Mouse (Mus musculus) limb, embryonic 10.5 days (tissue): ENCODE measurements around the gene Diaph2. TPM values are rescaled to one million over a fixed set of nuclear protein-coding genes. Genes with fewer than 3 reads are reported as not detected.
A peak's percentile ranks its signal among the peaks of the same experiment; 100 is the strongest.
"Not testable (repeated sequence)": the region's sequence is repeated elsewhere in the genome, so short reads cannot be mapped to it uniquely, and the experiment has no call there.

Experiments used
- DNase-seq: peaks from one replicate; pipeline ENCODE4 v3.0.0-alpha.2; 2017; ENCODE audit warnings: low spot score
- H3K27ac ChIP-seq: fragments of 300-500 bp; sonication (generic); 2 replicates; pipeline ENCODE4 v1.5.1; 2016; ENCODE audit warnings: mild to moderate bottlenecking
- H3K27me3 ChIP-seq: fragments of 300-500 bp; sonication (generic); 2 replicates; pipeline ENCODE4 v1.6.1; 2016; ENCODE audit warnings: low read depth, mild to moderate bottlenecking; ENCODE audit not compliant: poor library complexity, severe bottlenecking
- H3K36me3 ChIP-seq: fragments of 300-500 bp; sonication (generic); 2 replicates; pipeline ENCODE4 v1.6.1; 2016; ENCODE audit warnings: mild to moderate bottlenecking, moderate library complexity
- H3K4me1 ChIP-seq: fragments of 300-500 bp; sonication (generic); 2 replicates; pipeline ENCODE4 v1.6.1; 2016
- H3K4me3 ChIP-seq: fragments of 300-500 bp; sonication (generic); 2 replicates; pipeline ENCODE4 v1.5.1; 2016; ENCODE audit warnings: mild to moderate bottlenecking, moderate library complexity
- H3K9me3 ChIP-seq: fragments of 300-500 bp; sonication (generic); replicated peaks from 2 replicates; pipeline ENCODE4 v1.6.1; 2016; ENCODE audit warnings: mild to moderate bottlenecking
- WGBS: fragments of 180-500 bp; shearing (Covaris S2); methylation state at CpG from one replicate; pipeline ENCODE4 v1.1.7; 2016; 5-methylcytosine and 5-hydroxymethylcytosine counted together
- polyA plus RNA-seq: library from polyadenylated mRNA; unstranded; fragments of >200 nt; fragmentation: Nextera tagmentation; extraction: Ambion mirVana; gene quantifications from 2 replicates; pipeline ENCODE4 v1.2.1, GENCODE M21; 2016

The Diaph2 gene
- polyA plus RNA-seq, 1 experiment from 2014 or later, result 3.6 TPM

DNA sequence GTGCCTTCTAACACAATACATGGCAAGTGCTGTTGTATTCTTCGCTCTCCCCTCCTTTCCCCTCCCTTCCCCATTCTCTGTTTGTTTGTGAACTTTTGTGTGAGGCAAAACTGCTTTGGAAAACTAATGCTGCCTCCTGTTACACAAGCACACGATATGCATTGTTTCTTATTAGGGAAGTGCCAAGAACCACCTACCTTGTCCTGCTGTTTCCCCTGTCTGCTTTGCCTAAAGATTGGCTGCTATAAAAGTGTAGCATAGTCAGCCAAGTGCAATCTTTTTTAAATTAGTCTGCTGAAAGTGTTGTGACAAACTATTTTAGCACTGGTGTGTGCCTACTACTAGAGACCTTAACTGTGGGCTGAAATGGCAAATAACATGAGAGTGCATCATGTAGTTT, 15.8 kb downstream of the Diaph2 start:
- no peak for DNase-seq
- Histone ChIP-seq H3K36me3 (no peaks in the 10 kb centered on the region), H3K27me3 (no peaks in the 10 kb centered on the region), H3K4me1 (no peaks in the 10 kb centered on the region), H3K9me3 (no peaks in the 10 kb centered on the region), H3K27ac (no peak overlapping the region), H3K4me3 (no peak overlapping the region)
- 83% methylated on average over 2 of the region's 2 CpGs for WGBS

DNA sequence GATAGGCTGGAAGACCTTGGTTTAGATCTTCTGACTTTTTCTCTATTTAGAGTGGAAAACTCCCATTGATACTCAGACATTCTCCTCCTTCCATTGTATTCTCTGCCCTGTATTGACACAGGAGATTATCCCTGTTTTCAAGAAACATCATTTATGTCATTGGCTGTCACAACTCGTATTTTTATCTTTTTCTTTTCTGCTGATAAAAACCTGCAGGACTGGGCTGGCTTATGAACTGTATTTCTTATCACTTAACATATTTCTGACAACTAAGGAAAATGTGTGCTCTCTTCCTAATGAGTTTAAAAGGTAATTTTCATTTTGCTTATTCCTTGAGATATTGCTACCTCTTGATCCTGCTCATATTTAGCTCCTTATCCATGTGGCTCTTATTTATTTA, 17.3 kb downstream of the Diaph2 start:
- WGBS, result 80% methylated on average over 1 of the region's 1 CpGs
- Histone ChIP-seq H3K4me1 (no peaks in the 10 kb centered on the region), H3K4me3 (no peak overlapping the region), H3K9me3 (no peaks in the 10 kb centered on the region), H3K27me3 (no peaks in the 10 kb centered on the region), H3K27ac (no peak overlapping the region), H3K36me3 (no peaks in the 10 kb centered on the region)
- DNase-seq, result no peak

DNA sequence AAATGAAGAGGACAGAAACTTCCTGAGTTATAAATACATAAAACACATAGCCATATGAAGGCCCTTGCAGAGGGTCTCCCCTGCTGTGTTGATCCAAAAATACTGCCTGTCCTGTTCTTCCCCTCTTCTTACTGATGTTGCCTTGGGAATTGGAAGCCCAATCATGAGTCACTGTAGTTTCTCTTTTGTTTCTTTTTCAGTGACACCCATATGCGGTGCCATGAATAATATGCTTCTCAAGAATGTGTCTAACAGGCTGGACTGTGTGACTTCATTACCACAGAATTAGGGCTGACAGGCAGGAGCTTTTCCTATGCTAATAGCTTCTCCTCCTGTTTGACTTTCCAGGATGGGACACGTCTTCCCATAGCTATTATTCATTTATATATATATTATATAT, 21.1 kb downstream of the Diaph2 start:
- Histone ChIP-seq H3K27ac (no peak overlapping the region), H3K9me3 (no peaks in the 10 kb centered on the region), H3K27me3 (no peaks in the 10 kb centered on the region), H3K4me1 (no peaks in the 10 kb centered on the region), H3K4me3 (no peak overlapping the region), H3K36me3 (no peaks in the 10 kb centered on the region)
- WGBS, result 78% methylated on average over 2 of the region's 2 CpGs
- DNase-seq, result no peak

DNA sequence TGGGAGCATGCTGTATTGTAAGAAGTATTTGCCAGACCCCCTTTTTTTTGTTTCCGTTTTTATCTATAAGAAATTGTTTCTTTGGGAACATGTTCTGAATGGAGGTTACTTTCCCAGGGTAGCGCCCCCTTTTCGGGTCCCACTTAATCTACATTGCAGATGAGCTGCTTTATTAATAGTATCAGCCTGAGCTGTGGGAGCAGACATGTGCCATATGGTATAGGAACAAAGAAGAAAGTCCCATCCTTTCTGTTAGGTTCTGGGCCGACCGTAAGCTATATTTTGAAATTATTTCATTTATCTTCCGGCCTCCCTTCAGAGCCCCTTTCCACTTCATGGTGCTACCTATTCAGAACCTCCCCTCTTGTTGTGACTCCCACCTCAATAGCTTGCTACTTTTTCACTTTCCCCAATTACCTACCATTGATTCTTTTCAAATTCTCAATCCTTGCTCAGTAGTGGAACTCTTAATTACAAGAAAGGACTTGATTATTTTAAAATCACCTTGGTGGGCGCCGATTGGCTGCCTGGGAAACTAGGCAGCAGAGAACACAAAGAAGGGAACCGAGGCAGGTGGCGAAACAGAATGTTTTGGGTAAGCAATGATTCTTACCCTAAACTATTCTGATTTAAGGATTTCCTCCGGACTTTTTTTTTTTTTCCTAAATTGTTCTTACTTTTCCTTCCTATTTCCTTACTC, 24.2 kb downstream of the Diaph2 start:
- H3K27me3 ChIP-seq, result no peaks in the 10 kb centered on the region
- H3K27ac ChIP-seq, result no peak overlapping the region
- no peaks in the 10 kb centered on the region for H3K36me3 ChIP-seq
- 80% methylated on average over 11 of the region's 11 CpGs for WGBS
- DNase-seq, result no peak
- H3K9me3 ChIP-seq, result no peaks in the 10 kb centered on the region
- no peaks in the 10 kb centered on the region for H3K4me1 ChIP-seq
- H3K4me3 ChIP-seq, result no peak overlapping the region

DNA sequence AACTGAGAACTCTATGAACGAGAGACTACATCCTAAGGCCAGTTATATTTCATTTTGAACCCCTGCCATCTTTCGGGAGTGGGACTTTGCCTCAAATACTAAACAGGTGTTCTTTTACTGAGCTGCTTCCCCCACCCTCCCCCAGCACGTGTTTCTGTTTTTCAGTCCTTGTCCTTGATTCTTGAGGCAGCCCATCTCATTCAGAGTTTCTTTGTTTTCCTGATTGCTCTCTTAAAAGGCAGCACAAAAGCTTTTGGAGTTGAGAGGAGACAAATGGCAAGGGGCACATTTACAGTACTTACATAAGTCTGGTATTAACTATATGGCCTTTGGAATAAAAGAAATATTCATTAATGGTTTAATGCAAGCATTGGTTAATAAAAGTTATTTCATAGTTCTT, 24.9 kb downstream of the Diaph2 start:
- no peak overlapping the region for H3K27ac ChIP-seq
- no peaks in the 10 kb centered on the region for H3K36me3 ChIP-seq
- no peak for DNase-seq
- no peaks in the 10 kb centered on the region for H3K4me1 ChIP-seq
- H3K9me3 ChIP-seq, result no peaks in the 10 kb centered on the region
- H3K27me3 ChIP-seq, result no peaks in the 10 kb centered on the region
- WGBS, result 62% methylated on average over 3 of the region's 3 CpGs
- H3K4me3 ChIP-seq, result no peak overlapping the region

DNA sequence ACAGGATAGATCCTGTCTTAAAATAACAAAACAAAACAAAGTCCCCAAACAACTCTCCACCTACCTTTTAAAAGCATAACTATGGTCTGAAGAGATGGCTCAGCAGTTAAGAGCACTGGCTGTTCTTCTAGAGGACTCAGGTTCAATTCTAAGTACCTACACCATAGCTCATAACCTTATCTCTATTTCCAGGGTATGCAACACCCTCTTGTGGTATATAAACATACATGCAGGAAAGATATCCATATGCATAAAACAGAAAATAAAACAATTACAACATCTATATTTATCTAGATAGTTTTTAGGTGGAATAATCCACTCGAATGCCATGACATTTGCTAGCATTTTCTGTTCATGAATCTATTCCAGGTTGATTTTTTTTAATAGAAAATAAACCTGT, 27.2 kb downstream of the Diaph2 start:
- DNase-seq, result no peak
- no peaks in the 10 kb centered on the region for H3K27me3 ChIP-seq
- H3K27ac ChIP-seq, result no peak overlapping the region
- 84% methylated on average over 1 of the region's 1 CpGs for WGBS
- no peaks in the 10 kb centered on the region for H3K4me1 ChIP-seq
- no peaks in the 10 kb centered on the region for H3K9me3 ChIP-seq
- H3K36me3 ChIP-seq, result no peaks in the 10 kb centered on the region
- no peak overlapping the region for H3K4me3 ChIP-seq

DNA sequence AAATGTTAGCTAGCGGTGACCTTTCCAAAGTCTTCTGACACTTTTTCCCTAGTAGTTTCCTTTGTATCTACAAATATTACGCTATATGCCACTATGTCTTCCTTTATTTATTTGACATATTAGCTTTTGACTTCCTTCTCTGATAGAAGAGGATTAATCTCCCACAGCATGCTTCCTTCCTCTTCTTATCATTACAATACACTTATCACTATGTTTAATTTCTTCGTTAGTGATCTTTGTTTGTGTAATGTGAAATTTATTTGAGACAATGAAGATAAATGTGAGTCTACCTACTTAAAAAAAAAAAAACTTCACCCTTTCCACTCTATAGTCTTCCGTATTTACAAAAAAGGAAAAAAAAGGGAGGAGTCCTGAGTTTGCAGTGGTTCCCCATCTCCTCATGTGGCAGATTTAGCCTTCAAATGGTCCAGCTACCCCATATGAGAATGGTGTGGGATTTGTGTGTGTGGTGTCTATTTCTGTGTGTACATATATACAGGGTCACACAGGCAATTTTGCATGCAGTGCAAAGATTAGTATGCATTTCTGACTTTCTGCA, 27.9 kb downstream of the Diaph2 start:
- no peaks in the 10 kb centered on the region for H3K4me1 ChIP-seq
- H3K27me3 ChIP-seq, result no peaks in the 10 kb centered on the region
- WGBS, result 87% methylated on average over 4 of the region's 4 CpGs

DNA sequence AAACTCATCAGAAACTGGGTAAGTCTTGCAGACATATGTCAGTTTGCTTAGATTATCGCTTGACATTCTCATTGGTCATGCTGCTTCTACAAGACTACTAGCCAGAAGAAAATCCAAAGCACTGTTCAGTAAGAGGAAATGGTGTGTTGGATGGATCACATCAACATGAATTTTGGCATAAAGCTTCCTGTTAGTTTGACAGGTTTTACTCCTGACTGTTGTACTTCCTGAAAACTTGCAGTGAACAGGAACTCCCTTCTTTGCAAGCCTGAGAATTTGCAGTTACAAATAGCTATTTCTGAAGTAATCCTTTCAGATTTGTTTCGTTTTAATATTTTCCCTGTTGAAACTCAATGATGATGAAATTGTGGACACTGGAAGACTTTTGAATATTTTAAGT, 32.3 kb downstream of the Diaph2 start:
- WGBS, result 85% methylated on average over 2 of the region's 2 CpGs
- H3K27me3 ChIP-seq, result no peaks in the 10 kb centered on the region

More for the DNA sequence above, 27.9 kb downstream of the Diaph2 start:
- no peak overlapping the region for H3K4me3 ChIP-seq
- DNase-seq, result no peak
- H3K36me3 ChIP-seq, result no peaks in the 10 kb centered on the region
- H3K9me3 ChIP-seq, result no peaks in the 10 kb centered on the region
- H3K27ac ChIP-seq, result no peak overlapping the region

DNA sequence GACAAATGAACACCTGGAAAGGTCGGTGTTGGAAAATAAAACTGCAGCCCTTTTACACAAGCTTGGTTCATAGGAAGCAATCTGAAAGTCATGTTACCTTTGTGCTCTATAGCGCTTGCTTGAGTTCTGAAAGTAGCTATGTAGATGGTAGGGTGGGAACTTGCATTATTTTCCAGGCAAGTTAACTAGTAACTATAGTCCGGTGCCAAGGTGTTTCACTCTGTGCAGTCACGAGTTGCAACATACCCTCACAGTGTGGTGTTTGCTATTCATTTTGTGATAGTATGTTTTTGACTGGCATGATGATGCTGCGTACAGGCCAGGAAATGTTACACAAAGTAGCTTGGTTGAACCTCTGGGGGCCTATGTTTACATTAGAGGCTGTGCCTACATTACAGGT, 34.5 kb downstream of the Diaph2 start:
- 94% methylated on average over 5 of the region's 5 CpGs for WGBS
- Histone ChIP-seq H3K9me3 (no peaks in the 10 kb centered on the region), H3K4me1 (no peaks in the 10 kb centered on the region), H3K36me3 (no peaks in the 10 kb centered on the region), H3K27ac (no peak overlapping the region), H3K27me3 (no peaks in the 10 kb centered on the region), H3K4me3 (no peak overlapping the region)
- DNase-seq, result no peak

More for the DNA sequence above, 32.3 kb downstream of the Diaph2 start:
- no peaks in the 10 kb centered on the region for H3K9me3 ChIP-seq
- no peak for DNase-seq
- no peak overlapping the region for H3K4me3 ChIP-seq
- no peaks in the 10 kb centered on the region for H3K36me3 ChIP-seq
- no peaks in the 10 kb centered on the region for H3K4me1 ChIP-seq
- no peak overlapping the region for H3K27ac ChIP-seq

DNA sequence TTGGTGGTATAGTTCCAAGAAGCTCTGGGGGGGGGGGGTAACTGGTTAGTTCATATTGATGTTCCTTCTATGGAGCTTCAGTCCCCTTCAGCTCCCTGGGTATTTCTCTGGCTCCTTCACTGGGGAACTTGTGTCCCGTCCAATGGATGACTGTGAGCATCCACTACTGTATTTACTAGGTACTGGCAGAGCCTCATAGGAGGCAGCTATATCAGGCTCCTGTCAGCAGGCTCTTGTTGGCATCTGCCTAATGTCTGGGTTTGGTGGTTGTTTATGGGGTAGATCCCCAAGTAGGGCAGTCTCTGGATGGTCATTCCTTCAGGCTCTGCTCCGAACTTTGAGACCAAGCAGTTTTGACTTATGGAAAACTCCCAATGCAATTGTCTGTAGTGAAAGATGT, 50.4 kb downstream of the Diaph2 start:
- H3K27ac ChIP-seq, H3K4me3 ChIP-seq, H3K9me3 ChIP-seq, H3K27me3 ChIP-seq, DNase-seq, H3K4me1 ChIP-seq, H3K36me3 ChIP-seq: not testable (repeated sequence)
- WGBS, result 92% methylated on average over 2 of the region's 2 CpGs

DNA sequence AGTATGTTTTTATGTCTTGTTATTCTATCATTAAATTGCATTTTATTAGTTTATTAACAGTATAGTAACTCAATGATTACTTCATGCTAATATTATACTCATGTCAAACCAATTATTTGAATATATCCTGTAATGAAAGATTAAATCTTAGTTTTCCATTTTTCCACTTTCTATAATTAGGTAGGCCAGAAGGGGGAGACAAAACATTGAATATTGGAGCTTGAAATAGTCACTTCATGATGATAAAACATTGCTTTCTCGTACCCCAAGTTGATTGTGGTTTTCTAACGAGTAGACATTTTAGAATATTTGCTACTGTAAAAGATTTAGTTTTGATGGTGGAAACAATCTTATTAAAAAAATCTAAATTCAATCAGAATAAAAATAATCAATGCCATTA, 82.4 kb downstream of the Diaph2 start:
- Histone ChIP-seq H3K4me3 (no peak overlapping the region), H3K27ac (no peak overlapping the region), H3K9me3 (no peaks in the 10 kb centered on the region), H3K4me1 (no peaks in the 10 kb centered on the region), H3K27me3 (no peaks in the 10 kb centered on the region), H3K36me3 (no peaks in the 10 kb centered on the region)
- 89% methylated on average over 2 of the region's 2 CpGs for WGBS
- no peak for DNase-seq

DNA sequence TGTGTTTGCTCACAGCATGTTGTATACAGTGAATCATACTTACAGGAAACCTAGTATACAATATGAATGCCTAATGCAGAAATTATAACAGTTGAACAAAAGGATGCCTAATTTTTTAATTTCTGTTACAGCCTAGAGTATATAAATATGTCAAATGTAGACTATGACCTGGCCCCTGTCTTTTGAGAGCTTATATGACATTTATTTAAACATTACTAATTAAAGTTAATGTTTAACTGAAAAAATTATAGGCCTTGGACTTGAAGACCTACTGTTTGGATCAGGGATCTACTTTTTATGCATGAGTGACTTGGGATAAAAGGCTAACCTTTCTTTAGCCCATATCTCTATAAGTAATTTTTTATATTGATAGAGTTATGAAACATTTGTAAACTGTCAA, 84.3 kb downstream of the Diaph2 start:
- H3K9me3 ChIP-seq, result no peaks in the 10 kb centered on the region
- no peaks in the 10 kb centered on the region for H3K27me3 ChIP-seq
- no peaks in the 10 kb centered on the region for H3K36me3 ChIP-seq
- H3K4me3 ChIP-seq, result no peak overlapping the region
- no peak for DNase-seq
- no peak overlapping the region for H3K27ac ChIP-seq
- H3K4me1 ChIP-seq, result no peaks in the 10 kb centered on the region

DNA sequence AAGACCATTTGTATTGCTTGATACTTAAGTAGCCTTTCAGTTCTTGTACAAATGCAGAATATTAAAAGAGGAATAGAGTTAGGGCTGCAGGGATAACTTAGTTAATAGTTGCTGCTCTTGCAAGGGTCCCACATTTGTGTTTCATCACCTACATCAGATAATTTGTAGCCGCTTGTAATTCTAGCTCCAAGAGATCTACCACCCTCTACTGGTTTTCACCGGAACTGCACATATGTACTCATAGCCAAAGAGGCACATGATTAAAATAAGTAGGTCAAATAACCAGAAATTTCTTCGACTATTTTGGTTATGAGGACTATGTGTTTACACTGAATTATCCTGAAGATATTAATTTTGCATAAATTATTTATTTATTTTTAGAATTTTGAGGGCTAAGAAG, 134.9 kb downstream of the Diaph2 start:
- no peaks in the 10 kb centered on the region for H3K36me3 ChIP-seq
- WGBS, result 15% methylated on average over 3 of the region's 3 CpGs
- H3K27me3 ChIP-seq, result no peaks in the 10 kb centered on the region
- no peak overlapping the region for H3K27ac ChIP-seq
- DNase-seq, result peak; percentile 30
- H3K9me3 ChIP-seq, result no peaks in the 10 kb centered on the region
- no peak overlapping the region for H3K4me3 ChIP-seq
- no peaks in the 10 kb centered on the region for H3K4me1 ChIP-seq

DNA sequence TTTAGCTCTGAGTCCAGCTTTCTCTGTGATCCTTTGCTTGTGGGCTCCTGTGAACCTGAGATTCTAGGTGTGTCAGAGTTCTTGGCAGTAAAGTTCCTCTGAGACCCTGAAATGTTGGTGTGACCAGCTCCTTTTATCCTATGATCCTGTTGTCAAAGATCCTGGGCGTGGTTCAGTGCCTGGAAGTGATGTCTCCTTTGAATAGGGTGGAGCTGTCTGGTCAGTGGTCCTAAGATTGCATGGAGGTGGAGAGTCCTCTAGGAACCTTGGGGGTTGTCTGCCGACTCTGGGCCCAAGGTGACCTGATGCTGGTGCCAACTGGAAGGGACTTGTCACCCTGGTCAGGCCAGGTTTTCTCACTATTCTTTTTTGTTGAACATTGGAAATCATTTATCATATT, 176.3 kb downstream of the Diaph2 start:
- Histone ChIP-seq H3K36me3 (no peaks in the 10 kb centered on the region), H3K27ac (no peak overlapping the region), H3K4me1 (no peaks in the 10 kb centered on the region), H3K27me3 (no peaks in the 10 kb centered on the region), H3K9me3 (no peaks in the 10 kb centered on the region), H3K4me3 (no peak overlapping the region)
- 85% methylated on average over 2 of the region's 2 CpGs for WGBS
- DNase-seq, result no peak
